Mouse (Mus musculus) stomach, postnatal 0 days (tissue): Measurements from ENCODE around the gene Creb5.

ENCODE experiments used
- CTCF ChIP-seq: IDR thresholded peaks from 2 replicates; pipeline ENCODE4 v1.5.1; 2016; ENCODE audit warnings: antibody characterized with exemption, low read depth, mild to moderate bottlenecking, moderate library complexity
- EP300 ChIP-seq: optimal IDR thresholded peaks from 2 replicates; pipeline ENCODE3; 2016; ENCODE audit warnings: antibody characterized with exemption

DNA sequence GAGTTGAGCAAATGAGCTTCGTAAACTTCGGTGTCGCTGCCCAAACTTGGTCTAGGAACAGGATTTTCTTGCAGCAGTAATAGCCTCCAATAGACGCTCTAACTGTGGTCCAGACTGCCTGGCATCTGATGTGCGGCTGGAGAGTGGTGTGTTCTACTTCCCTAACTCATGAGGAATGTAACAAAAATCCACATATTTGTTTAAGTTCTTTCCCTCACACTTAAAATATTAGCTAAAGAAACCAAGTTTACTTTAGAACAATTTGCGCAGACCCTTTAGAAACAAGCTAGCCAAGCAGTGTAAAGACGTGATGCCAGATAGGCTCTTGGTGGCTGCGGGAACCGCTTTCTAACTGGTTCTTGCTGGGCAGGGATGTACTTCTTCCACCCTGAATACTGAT, 428.9 kb downstream of the Creb5 start:
- no peak for TF ChIP-seq CTCF
- no peak for TF ChIP-seq EP300
